Mouse (Mus musculus) hindbrain, embryonic 15.5 days (tissue): ENCODE measurements around the gene Reck. TPM values are rescaled to one million over a fixed set of nuclear protein-coding genes. Genes with fewer than 3 reads are reported as not detected.

Experiments
- ATAC-seq: fragments of 200-750 bp; cut with Nextera tagmentation; 2 replicates; pipeline ENCODE4 v1.8.0; 2017; ENCODE audit warnings: low read depth, moderate number of reproducible peaks, moderate TSS enrichment; ENCODE audit not compliant: low FRiP score
- H3K27ac ChIP-seq: fragments of 300-500 bp; sonication (generic); replicated peaks from 2 replicates; pipeline ENCODE4 v1.5.1; 2015; ENCODE audit warnings: mild to moderate bottlenecking, inconsistent platforms
- H3K27me3 ChIP-seq: fragments of 300-500 bp; sonication (generic); 2 replicates; pipeline ENCODE4 v1.6.1; 2015; ENCODE audit warnings: control low read depth, inconsistent platforms
- H3K36me3 ChIP-seq: fragments of 300-500 bp; sonication (generic); 2 replicates; pipeline ENCODE4 v1.6.1; 2015; ENCODE audit warnings: control low read depth, inconsistent platforms
- H3K4me1 ChIP-seq: fragments of 300-500 bp; sonication (generic); replicated peaks from 2 replicates; pipeline ENCODE4 v1.6.1; 2015; ENCODE audit warnings: control low read depth, inconsistent platforms
- H3K4me2 ChIP-seq: fragments of 300-500 bp; sonication (generic); 2 replicates; pipeline ENCODE4 v1.6.1; 2015; ENCODE audit warnings: moderate library complexity, mild to moderate bottlenecking, inconsistent platforms
- H3K4me3 ChIP-seq: fragments of 300-500 bp; sonication (generic); 2 replicates; pipeline ENCODE4 v1.5.1; 2015; ENCODE audit warnings: mild to moderate bottlenecking, inconsistent platforms
- H3K9ac ChIP-seq: fragments of 300-500 bp; sonication (generic); 2 replicates; pipeline ENCODE4 v1.6.1; 2015; ENCODE audit warnings: inconsistent platforms
- H3K9me3 ChIP-seq: fragments of 300-500 bp; sonication (generic); 2 replicates; pipeline ENCODE4 v1.6.1; 2016; ENCODE audit warnings: control low read depth, inconsistent platforms
- WGBS: fragments of 180-500 bp; shearing (Covaris S2); methylation state at CpG from one replicate; pipeline ENCODE4 v1.1.7; 2015; 5-methylcytosine and 5-hydroxymethylcytosine counted together
- polyA plus RNA-seq: library from polyadenylated mRNA; unstranded; fragments of >200 nt; fragmentation: Nextera tagmentation; extraction: Ambion mirVana; gene quantifications from 2 replicates; pipeline ENCODE4 v1.2.1, GENCODE M21; 2015

The Reck gene
- polyA plus RNA-seq, 1 experiment from 2014 or later, result 5.4 TPM

DNA sequence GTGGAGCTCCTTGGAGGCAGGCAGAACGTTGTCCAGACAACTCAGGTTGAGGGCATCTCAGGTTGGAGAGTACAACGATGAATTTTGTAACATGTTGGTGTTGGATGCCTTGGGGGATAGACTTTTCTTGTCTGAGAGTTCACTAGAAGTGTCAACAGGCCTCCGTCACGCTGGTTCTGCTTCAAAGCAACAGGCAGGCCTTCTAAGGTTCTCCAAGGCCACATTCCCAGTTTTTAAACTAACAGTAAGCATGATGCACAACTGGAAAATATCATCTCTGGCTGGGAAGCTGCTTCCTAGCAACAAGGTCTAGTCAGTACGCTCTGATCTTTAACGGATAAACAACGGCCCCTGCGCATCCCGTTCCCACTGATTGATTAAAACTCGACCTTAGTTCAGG, 5.5 kb upstream of the Reck start:
- 89% methylated on average over 10 of the region's 10 CpGs for WGBS
- Histone ChIP-seq H3K4me3 (no peak overlapping the region), H3K27ac (no peak overlapping the region), H3K4me1 (peaks cover 5% of the 10 kb centered on the region), H3K9me3 (no peaks in the 10 kb centered on the region), H3K36me3 (no peaks in the 10 kb centered on the region), H3K27me3 (no peaks in the 10 kb centered on the region), H3K9ac (no peak overlapping the region), H3K4me2 (no peak overlapping the region)
- ATAC-seq, result no peak

DNA sequence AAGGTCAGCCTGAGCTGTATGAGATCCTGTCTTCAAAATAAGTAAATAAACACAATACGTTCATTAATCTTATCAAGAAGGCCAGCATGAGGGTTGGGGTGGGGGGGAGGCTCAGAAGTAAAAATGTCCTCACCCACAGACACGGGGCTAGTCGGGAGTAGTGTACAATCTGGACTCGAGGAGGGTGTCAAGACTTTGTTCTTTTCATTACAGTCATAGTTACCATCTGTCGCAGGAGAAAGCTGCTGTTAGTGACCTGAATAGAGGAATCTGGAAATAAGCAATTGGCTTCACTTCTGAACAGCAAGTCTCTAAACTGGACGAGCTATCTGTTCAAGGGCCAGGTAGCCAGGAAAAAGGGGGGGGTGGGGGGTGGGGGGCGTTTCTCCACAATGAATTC, 829 bp upstream of the Reck start:
- peak overlapping the region; percentile 84; the same call in 1 of the 2 replicates for H3K9ac ChIP-seq

DNA sequence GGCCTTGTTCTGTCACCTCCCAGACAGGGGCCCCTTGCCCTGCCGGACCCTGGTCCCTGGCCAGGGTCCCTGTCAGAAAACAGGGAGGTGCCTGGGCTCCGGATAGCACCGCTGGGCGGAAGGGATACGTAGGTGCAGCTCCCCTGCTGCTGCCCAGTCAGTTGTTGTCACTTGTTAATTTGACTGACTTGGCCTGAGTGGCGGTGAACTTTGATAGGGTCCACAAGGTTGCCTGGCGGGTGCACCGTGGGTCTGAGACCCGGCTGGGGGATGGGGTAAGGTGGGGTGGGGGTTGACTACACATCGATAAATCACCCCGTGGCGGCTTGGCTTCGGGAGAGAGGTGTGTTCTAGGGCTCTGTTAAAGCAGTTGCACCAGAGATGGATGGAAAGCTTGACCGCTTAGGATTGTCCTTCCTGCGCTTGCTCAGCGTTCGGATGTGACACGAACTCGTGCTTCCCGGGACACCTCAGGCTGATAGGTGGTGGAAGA, 635 bp downstream of the Reck start:
- Histone ChIP-seq H3K27ac (peak overlapping the region; percentile 81), H3K36me3 (no peaks in the 10 kb centered on the region), H3K9ac (peak overlapping the region; percentile 84), H3K4me1 (peaks cover 29% of the 10 kb centered on the region), H3K9me3 (no peaks in the 10 kb centered on the region), H3K4me2 (peak overlapping the region; percentile 80), H3K4me3 (peak overlapping the region; percentile 99), H3K27me3 (no peaks in the 10 kb centered on the region)
- under 1% methylated on average over 20 of the region's 20 CpGs for WGBS
- ATAC-seq, result peak; percentile 47

More for the DNA sequence above, 829 bp upstream of the Reck start:
- peak overlapping the region; percentile 80 for H3K4me2 ChIP-seq
- no peak overlapping the region for H3K27ac ChIP-seq
- no peaks in the 10 kb centered on the region for H3K36me3 ChIP-seq
- H3K9me3 ChIP-seq, result no peaks in the 10 kb centered on the region
- no peak for ATAC-seq
- WGBS, result 47% methylated on average over 7 of the region's 7 CpGs
- peaks cover 29% of the 10 kb centered on the region for H3K4me1 ChIP-seq
- H3K27me3 ChIP-seq, result no peaks in the 10 kb centered on the region
- peak overlapping the region; percentile 99 for H3K4me3 ChIP-seq

DNA sequence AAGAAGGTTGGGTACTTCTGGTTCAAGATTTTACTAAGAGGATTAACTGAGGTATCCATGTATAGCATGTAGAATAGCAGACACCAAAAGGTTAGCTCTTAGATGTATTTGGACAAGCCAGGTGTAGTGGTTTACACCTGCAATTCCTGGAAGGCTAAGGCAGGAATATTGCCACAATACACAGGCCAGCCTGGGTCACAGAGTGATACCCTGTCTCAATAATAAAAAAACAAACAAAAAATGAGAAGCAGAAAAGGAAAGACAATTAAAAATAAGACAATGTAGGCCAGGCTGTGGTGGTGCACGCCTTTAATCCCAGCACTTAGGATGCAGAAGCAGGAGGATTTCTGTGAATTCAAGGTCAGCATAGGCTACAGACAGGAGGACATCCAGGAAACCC, 1.9 kb downstream of the Reck start:
- no peak overlapping the region for H3K4me2 ChIP-seq
- H3K9me3 ChIP-seq, result no peaks in the 10 kb centered on the region

DNA sequence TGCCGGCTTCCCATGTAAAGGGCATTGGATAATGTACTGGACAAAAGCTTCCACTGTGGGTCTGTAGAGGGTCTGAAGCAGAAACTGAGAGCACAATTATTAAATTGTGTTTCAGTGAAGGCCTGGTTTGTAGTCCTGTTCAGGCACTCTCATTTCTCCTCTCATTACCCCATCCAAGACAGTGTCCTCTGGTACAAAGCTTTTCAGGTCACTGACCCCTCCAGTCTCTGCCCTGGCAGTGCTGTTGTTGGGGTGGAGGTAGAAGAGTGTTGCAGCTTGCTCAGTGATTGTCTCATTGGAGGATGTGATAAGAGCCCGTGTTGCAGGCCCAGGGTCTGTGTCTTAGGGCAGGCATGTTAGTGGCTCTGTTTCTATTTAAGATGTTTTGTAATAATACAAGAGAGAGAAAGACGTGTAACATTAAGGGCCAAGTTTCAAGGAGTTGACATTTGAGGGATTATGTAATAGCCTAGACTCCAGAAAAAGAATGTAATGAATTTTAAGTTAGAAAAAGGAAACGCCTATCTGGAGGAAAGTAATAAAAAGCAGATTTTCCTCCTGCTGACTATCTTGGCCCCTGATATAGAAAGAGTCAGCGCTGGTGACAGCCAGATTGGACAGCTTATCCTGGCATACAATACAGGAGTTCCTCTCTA, 2.9 kb downstream of the Reck start:
- ATAC-seq, result no peak
- H3K4me2 ChIP-seq, result no peak overlapping the region
- H3K27me3 ChIP-seq, result no peaks in the 10 kb centered on the region
- H3K4me1 ChIP-seq, result peaks cover 29% of the 10 kb centered on the region
- no peaks in the 10 kb centered on the region for H3K36me3 ChIP-seq
- 51% methylated on average over 5 of the region's 5 CpGs for WGBS
- H3K9me3 ChIP-seq, result no peaks in the 10 kb centered on the region
- no peak overlapping the region for H3K4me3 ChIP-seq
- no peak overlapping the region for H3K9ac ChIP-seq
- H3K27ac ChIP-seq, result no peak overlapping the region

More for the DNA sequence above, 1.9 kb downstream of the Reck start:
- Histone ChIP-seq H3K36me3 (no peaks in the 10 kb centered on the region), H3K27me3 (no peaks in the 10 kb centered on the region), H3K9ac (no peak overlapping the region), H3K4me1 (peaks cover 29% of the 10 kb centered on the region), H3K27ac (no peak overlapping the region), H3K4me3 (no peak overlapping the region)
- ATAC-seq, result no peak
- 95% methylated on average over 1 of the region's 1 CpGs for WGBS

DNA sequence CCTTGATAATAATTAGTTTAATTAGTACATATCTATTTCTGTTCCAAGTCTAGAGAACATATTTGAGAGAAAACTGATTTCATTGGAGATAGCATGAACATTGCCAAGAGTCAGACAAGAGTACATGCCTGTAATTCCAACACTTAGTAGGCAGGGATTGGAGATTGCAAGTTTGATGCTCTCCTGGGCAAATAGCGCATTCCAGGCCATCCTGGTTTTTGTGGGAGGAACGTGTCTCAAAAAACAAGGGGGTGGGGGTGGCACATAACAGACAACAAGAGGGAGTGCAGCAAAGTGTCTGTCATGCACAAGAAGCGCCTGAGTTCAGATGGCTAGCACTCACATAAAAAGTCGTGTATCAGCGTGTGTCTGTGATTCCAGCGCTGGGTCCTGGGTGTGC, 4.2 kb downstream of the Reck start:
- WGBS, result 74% methylated on average over 6 of the region's 6 CpGs
- no peak overlapping the region for H3K27ac ChIP-seq
- H3K36me3 ChIP-seq, result no peaks in the 10 kb centered on the region
- H3K4me2 ChIP-seq, result no peak overlapping the region
- no peaks in the 10 kb centered on the region for H3K9me3 ChIP-seq
- no peak overlapping the region for H3K4me3 ChIP-seq
- no peaks in the 10 kb centered on the region for H3K27me3 ChIP-seq
- H3K9ac ChIP-seq, result no peak overlapping the region
- no peak for ATAC-seq
- peaks cover 36% of the 10 kb centered on the region for H3K4me1 ChIP-seq

DNA sequence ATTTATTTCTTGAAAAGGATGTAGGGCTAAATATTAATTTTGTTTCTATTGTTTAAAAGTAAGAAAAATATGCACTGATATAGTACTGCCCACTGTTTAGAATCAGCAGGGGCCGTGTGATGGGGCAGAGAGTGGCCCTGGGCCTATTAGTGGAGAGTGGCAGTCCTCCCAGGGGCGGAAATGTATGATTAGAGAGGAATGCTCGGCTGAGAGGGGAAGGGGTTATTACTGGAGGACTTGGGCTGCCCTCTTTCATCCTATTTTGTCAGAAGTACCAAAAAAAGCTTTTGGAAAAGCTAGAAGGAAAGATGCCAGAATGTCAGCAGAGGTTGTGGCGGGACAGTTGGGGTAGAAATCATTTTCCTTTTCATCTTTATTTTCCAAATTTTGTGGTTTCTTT, 8.9 kb downstream of the Reck start:
- H3K27ac ChIP-seq, result no peak overlapping the region

DNA sequence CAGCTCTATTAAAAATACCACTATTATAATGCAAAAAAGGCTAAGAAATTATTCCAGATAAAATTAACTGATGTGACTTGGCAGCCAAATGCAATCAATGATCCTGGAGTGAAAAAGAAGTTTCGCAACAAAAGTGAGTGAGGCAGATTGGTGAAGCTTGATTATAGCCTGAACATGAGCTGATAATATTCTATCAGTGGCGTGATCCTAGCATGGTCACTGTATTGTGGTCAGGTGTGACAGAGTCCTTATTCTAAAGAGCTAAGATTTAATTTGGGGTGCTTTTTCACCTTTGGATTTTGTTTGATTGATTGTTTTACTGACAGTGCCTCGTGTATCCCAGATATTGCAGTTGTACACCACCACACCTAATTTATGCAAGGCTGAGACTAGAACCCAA, 15.9 kb downstream of the Reck start:
- Histone ChIP-seq H3K4me1 (no peaks in the 10 kb centered on the region), H3K9ac (no peak overlapping the region), H3K27ac (no peak overlapping the region), H3K9me3 (no peaks in the 10 kb centered on the region), H3K4me3 (no peak overlapping the region), H3K36me3 (no peaks in the 10 kb centered on the region), H3K4me2 (no peak overlapping the region), H3K27me3 (no peaks in the 10 kb centered on the region)
- WGBS, result 94% methylated on average over 3 of the region's 3 CpGs
- ATAC-seq, result no peak

More for the DNA sequence above, 8.9 kb downstream of the Reck start:
- no peak overlapping the region for H3K4me2 ChIP-seq
- peaks cover 12% of the 10 kb centered on the region; the same call in 1 of the 2 replicates for H3K4me1 ChIP-seq
- no peak for ATAC-seq
- H3K27me3 ChIP-seq, result no peaks in the 10 kb centered on the region
- H3K9me3 ChIP-seq, result no peaks in the 10 kb centered on the region
- H3K4me3 ChIP-seq, result no peak overlapping the region
- H3K36me3 ChIP-seq, result no peaks in the 10 kb centered on the region
- no peak overlapping the region for H3K9ac ChIP-seq
- WGBS, result 45% methylated on average over 4 of the region's 4 CpGs

DNA sequence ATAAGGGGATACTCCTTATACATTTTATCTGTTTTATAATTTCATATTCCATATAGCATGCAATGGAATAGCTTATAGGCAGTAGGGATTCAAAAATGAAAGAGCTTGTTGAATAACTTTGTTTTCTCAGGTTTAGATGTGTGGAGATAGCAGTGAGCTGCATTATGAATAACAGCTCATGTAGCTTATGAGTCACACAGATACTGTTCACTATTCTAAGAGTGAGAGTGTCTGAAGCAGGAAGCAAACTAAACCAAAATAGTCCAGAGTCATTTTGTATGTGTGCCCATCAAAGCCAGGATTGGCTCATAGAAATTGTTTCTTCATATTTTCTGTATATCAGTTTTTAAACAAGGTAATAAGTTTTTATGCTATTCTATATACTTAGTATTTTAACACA, 21.9 kb downstream of the Reck start:
- no peak for ATAC-seq
- Histone ChIP-seq H3K36me3 (peaks cover 17% of the 10 kb centered on the region), H3K9me3 (no peaks in the 10 kb centered on the region), H3K4me2 (no peak overlapping the region), H3K27me3 (no peaks in the 10 kb centered on the region), H3K27ac (no peak overlapping the region), H3K9ac (no peak overlapping the region), H3K4me3 (no peak overlapping the region), H3K4me1 (no peaks in the 10 kb centered on the region)

DNA sequence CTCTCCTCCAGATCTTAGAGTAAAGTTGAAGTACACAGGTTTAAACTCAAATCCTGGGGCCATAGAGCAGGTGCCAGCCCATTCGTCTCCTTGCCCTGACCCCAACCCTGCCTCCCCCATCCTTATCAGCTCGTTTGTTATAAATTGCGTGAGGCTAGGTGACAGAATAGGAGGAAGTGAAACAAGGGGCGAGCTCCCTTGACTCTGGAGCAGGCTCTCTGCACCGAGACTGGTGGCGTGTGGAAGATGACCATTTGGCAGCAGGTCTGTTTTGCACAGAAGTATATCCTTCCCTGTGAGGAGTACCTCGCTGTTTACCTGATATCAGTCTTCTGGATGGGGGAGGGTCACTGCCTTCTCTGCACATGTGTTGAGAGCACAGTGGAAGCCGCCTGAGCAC, 23.9 kb downstream of the Reck start:
- peaks cover 24% of the 10 kb centered on the region for H3K36me3 ChIP-seq
- H3K4me1 ChIP-seq, result no peaks in the 10 kb centered on the region
- H3K27ac ChIP-seq, result no peak overlapping the region
- no peak overlapping the region for H3K9ac ChIP-seq
- no peak for ATAC-seq
- no peaks in the 10 kb centered on the region for H3K27me3 ChIP-seq
- H3K4me3 ChIP-seq, result no peak overlapping the region
- no peak overlapping the region for H3K4me2 ChIP-seq
- no peaks in the 10 kb centered on the region for H3K9me3 ChIP-seq
- WGBS, result 82% methylated on average over 8 of the region's 8 CpGs

DNA sequence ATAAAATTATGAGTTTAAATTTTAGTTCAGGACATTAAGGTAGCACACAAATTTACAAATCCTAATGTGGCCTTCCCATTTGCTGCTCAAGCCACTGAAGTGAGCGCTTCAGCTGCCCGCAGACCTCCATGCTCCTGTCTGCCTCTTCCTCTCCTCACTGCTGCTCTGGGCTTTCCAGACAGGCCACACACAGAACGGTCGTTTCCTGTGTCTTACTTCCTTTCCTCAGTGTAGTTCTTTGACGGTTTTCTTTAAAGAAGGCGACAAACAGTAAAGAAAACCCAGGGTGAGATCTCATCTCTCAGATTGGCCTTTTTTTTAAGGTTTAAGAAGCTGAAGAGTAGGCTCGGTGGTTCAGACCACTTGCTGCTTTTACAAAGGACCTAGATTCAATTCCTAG, 28.4 kb downstream of the Reck start:
- Histone ChIP-seq H3K4me3 (no peak overlapping the region), H3K4me2 (no peak overlapping the region), H3K27me3 (no peaks in the 10 kb centered on the region), H3K27ac (no peak overlapping the region), H3K9ac (no peak overlapping the region), H3K4me1 (no peaks in the 10 kb centered on the region), H3K9me3 (no peaks in the 10 kb centered on the region), H3K36me3 (peaks cover 24% of the 10 kb centered on the region)
- WGBS, result 82% methylated on average over 7 of the region's 7 CpGs
- ATAC-seq, result no peak

DNA sequence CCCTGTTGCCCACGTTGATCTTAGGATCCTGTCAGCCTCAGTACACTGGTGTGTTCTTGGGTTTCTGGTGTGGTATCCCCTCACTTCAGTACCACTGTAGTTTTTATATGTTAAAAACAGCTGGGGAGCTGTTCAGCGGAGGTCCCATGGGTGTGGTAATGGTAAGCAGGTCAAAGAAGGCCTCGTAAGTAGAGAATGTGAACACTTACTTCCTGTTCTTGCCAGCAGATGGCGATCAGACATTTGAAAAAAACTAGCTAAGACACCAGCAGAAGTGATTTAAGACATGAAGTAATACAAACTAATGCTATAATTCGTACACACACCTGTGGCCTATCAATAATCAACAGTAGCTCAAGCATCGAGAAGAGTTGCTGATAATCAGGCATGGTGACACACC, 31.1 kb downstream of the Reck start:
- ATAC-seq, result peak; percentile 48; the same call in 1 of the 2 replicates
- H3K4me1 ChIP-seq, result no peaks in the 10 kb centered on the region
- no peak overlapping the region for H3K27ac ChIP-seq
- H3K4me2 ChIP-seq, result no peak overlapping the region
- 36% methylated on average over 6 of the region's 6 CpGs for WGBS
- H3K4me3 ChIP-seq, result no peak overlapping the region
- peaks cover 20% of the 10 kb centered on the region for H3K36me3 ChIP-seq
- no peaks in the 10 kb centered on the region for H3K27me3 ChIP-seq
- H3K9me3 ChIP-seq, result no peaks in the 10 kb centered on the region
- H3K9ac ChIP-seq, result no peak overlapping the region

DNA sequence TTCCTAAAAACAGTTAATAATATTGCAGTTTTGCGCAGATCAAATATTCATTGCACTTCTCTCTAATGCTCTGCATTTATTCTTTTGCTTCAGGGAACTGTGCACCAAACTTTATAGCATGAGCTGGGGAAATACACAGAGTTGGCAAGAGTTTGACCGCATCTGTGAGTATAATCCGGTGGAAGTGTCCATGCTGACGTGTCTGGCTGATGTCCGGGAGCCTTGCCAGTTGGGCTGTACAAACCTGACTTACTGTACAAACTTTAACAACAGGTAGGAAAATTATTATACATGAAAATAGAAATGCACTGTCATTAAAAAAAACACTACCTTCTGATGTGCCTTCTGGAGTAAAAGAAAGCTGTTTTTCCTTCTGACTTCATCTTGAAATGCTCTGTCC, 42.9 kb downstream of the Reck start:
- no peaks in the 10 kb centered on the region for H3K9me3 ChIP-seq
- H3K27me3 ChIP-seq, result no peaks in the 10 kb centered on the region
- WGBS, result 89% methylated on average over 5 of the region's 5 CpGs
- no peak overlapping the region for H3K4me3 ChIP-seq
- no peak for ATAC-seq
- peaks cover 28% of the 10 kb centered on the region for H3K36me3 ChIP-seq
- H3K4me1 ChIP-seq, result no peaks in the 10 kb centered on the region
- H3K27ac ChIP-seq, result no peak overlapping the region
- H3K4me2 ChIP-seq, result no peak overlapping the region
- H3K9ac ChIP-seq, result no peak overlapping the region
